Mouse (Mus musculus) ES-E14 (cell line): Measurements from ENCODE around the gene Ly75.

Experiments
- CHD2 ChIP-seq: IDR thresholded peaks from 2 replicates; pipeline ENCODE4 v1.6.1; 2014; ENCODE audit warnings: mild to moderate bottlenecking, low read depth, low read length, inconsistent platforms
- HCFC1 ChIP-seq: IDR thresholded peaks from 2 replicates; pipeline ENCODE4 v1.6.1; 2012; ENCODE audit warnings: low read length, inconsistent platforms, borderline replicate concordance; ENCODE audit not compliant: insufficient read depth
- ZC3H11A ChIP-seq: IDR thresholded peaks from 2 replicates; pipeline ENCODE4 v1.6.1; 2012; ENCODE audit warnings: low read depth, mild to moderate bottlenecking, inconsistent platforms, low read length, borderline replicate concordance
- ZNF384 ChIP-seq: IDR thresholded peaks from 2 replicates; pipeline ENCODE4 v1.6.1; 2012; ENCODE audit warnings: low read depth, low read length, inconsistent platforms

- TF ChIP-seq CHD2 (no peak), ZC3H11A (no peak), ZNF384 (no peak), HCFC1 (no peak)
These were observed 113.1 kb downstream of the Ly75 start for GRCm38 (mm10) chr2:60269856-60270479.
